Mouse (Mus musculus): ENCODE measurements around the gene Casc1. TPM values are rescaled to one million over a fixed set of nuclear protein-coding genes. Genes with fewer than 3 reads are reported as not detected.

The Casc1 gene
- polyA plus RNA-seq (2017; shearing (Covaris generic)) = under 1 TPM; 0.19 to 0.57 TPM

DNA sequence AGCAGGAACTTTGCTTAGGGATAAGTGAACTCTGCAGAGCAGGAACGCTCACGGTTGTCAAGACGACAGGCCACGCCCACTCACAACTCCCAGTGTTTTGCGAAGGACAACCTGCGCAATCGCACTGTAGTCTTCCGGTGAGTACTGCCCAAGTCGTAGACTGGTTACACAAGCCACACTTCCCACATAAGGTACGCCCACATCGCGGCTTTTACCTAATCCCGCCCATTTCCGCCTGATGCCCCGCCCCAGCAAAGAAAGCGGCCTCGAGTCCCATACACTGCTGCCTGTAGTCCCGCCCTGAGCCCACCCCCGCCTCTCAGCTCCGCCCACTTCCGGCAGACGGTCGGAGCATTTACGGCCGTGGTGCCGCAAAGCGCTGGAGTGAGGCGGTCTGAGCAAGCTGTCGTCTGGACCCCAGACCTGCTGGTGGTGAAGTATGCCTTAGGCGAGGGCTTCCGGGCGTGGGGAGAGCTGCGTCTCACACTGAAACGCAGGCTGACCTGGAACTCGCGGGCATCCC, at the start of gene Casc1, which contains the start of gene Etfrf1:
Gene Casc1, minus strand, starts transcription at position 190 of the 523 bp plus-strand sequence.
Gene Etfrf1, plus strand, starts transcription at position 319 of the 523 bp plus-strand sequence.
- ATAC-seq = peak; percentile 94

DNA sequence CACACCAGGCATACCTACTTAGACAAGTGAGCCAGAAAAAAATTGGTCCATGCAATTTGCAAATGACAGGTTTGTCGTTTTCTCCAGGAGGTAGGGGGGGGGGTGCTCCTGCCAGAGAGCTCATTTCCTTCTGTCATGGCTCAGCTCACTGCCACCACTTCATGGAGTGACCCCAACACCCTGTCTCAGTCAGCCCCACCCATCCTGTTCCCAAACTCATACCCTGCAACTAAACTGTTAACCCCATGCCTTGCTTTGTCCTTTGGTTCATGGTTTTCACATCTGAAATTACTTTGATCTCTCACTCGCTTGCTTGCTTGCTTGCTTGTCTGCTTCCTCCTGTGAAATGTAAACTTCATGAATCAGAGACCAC, 45.9 kb upstream of the Casc1 start:
- no peak for ATAC-seq

DNA sequence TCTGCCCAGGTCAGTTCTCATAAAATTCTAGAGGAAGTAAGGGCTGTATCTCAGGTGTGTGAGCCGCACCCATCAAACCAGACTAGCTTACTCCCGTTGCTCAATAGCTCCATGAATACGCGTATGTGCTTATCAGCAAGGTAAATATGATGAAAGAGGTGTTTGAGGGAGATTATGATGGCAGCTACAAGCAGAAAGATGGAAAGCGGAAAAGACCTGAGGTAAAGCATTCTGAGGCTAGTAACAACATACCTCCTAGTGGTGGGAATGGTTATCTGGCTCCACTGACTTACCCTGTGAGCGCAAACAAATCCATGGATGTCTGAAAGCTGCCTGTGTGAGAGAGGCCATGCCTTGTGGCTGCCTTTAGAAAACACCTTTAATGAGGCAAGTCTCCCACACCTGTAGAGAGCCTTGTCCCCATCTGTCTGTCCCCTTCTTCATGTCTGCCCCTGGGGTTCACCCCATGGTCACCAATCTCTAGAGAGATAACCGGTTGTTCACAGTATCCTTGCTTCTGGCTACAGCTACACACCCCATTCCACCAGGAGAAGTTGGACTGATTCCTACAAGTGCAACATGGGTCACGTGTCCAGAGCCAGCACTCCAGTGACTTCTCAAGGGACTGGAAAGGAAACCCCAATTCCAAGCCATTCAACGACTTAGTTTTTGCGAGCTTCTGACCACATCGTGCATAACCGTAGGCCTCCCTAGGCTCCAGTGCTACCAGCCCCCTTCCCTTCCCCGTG, 45.3 kb upstream of the Casc1 start:
- no peak for ATAC-seq

DNA sequence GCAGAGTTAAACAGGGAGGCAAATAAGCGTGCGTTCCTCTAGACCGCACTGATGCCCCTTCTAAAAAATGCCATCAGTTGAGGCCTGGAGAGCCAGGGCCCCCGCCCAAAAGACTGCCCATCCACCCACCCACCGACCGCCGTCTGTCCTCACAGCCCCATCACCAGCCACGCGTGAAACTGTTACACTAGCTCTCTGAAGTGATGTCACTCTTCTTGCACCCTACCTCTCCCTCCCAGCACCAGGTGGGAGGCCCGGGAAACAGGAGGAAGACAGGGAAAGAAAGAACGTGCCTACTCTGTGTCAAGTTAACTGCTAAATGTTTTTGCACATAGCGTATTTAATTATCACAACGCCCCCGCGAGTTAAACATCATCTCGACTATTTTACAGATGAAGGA, 40.0 kb upstream of the Casc1 start:
- ATAC-seq = no peak

DNA sequence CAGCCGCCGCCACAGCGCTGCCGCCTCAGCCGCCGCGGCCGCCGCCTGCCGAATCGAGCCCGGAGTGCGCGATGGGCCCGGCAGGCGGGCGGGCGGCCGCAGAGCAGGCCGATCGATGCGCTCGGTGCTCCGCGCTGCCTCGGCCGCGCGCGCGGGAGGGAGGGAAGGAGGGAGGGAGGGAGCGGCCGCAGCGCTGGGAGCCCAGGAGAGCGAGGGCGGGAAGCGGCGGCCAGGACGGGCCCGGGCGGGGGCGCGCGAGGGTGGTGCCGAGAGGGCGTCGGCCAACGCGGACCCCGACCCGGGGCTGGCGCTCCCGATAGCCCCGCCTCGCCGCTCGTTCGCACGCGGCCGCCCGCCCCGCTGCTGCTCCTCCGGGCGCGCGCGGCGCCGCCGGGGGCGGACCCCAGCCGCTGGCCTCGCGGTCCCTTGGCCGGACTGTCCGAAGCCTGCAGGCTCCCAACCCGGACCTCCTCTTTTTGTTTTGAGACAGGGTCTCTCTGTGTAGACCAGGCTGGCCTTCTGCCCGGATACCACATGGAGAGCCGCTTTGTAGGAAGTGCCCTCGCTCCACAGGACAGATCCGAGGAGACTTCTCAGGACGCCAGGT, 39.5 kb upstream of the Casc1 start, which contains the start of gene Kras:
Gene Kras, minus strand, starts transcription at position 55 of the 607 bp plus-strand sequence.
- ATAC-seq = peak; percentile 65

DNA sequence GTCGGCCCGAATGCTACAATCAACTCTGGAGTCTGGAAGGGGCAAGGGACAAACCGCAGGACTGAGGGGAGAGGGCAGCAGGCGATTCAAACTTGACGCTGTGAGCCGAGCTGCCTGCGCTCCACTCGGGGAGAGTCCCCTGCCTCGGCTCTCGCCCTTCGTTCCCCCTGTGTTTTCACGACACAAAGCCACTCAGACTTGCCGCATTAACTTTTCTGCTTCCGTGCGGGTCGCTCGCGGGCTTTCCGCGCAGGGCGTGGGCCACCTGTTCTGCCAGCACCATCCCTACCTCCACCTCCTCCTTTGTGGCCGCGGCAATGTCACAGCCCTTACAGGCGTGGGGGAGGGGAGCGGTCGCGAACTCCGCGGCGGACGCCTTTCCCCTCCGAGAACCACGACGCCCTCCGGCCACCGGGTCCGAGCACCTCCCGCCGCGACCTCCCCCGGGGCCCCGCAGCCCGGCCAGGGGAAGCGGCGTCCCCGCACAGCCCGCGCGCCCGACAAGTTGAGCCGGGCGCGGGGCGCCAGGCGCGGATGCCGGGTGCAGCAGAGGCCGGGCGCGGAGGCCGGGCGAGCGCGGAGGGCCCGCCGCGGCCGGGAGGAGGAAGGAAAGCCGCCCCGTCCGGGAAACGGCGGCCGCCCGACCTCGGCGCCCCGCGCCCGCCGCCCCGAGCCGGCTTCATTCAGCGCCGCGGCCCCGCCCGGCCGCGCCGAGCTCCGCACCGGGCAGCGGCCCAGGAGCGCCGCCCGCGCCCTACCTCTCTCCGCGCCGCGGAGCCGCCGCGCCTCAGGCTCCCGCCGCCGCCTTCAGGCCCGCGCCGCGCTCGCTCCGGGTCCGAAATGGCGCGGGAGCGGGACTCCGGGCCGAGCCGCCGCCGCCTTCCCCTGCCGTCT, 38.7 kb upstream of the Casc1 start:
- peak; percentile 70 for ATAC-seq

DNA sequence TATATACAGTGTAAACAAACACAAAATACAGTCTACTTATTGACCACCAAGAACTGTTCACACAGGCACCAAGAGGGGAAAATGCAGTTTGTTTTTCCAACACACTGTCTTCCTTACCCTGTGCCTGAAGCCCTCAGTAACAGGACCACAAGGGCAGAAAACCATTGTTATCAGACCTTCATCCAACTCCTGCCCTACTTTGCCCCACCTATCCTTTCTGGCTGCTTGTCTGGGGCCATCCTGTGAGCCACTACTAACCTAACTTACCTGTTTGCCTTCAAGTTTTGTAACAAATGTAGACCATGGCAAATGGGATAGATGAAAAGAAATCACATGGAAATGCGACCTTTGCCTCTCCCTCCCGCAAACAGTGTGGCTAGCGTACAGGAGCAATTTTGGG, 37.1 kb upstream of the Casc1 start:
- no peak for ATAC-seq

DNA sequence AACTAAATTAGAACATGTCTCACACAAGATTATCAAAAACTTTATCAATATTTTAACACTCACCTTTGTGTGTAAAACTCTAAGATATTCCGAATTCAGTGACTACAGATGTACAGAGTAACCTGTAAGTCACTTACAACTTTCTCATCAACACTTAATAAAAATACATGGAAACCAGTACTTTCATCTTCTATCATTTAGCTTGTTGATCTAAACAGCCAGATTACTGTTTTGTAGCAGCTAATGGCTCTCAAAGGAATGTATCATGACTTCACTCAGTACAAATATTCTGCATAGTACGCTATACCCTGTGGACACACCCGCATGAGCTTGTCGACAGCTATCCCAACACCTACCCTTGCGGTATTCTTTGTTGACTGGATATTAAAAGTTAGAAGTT, 36.0 kb upstream of the Casc1 start:
- no peak for ATAC-seq

DNA sequence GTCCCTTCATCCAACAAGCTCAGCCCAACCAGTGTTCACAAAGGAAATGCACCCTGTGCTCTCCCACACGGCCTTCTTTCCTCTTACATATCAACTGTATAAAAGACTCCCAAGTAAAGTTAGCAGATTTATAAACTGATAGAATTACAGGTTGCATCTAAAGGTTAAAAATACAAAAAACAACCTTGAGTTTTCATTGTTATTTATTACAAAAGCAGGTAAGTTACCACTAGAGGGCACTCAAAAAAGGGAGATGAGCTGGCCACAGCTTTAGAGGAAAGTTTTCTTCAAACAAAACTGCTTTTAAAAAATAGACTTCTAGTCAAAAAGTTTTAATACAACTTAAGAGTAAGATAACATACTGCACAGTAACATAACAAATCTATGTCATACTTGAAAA, 31.7 kb upstream of the Casc1 start:
- peak; percentile 29 for ATAC-seq

DNA sequence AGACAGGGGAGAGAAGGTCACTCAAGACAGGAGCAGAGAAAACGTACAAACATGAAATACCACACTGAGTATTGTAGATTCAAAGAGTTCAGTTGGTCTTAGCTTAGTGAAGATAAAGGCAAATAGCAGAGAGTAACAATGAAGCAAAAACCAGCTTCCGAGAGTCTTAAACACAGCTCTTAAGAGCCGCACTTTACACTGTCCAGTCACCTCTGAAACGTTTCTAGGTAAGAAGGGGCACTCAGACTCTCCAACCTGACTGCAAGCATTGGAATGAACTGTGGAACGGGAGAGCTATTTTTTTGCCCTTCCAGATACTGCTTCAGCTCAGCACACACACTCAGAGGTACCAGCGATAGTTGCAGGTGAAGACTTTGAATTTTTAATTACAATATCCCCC, 29.5 kb upstream of the Casc1 start:
- ATAC-seq = no peak

DNA sequence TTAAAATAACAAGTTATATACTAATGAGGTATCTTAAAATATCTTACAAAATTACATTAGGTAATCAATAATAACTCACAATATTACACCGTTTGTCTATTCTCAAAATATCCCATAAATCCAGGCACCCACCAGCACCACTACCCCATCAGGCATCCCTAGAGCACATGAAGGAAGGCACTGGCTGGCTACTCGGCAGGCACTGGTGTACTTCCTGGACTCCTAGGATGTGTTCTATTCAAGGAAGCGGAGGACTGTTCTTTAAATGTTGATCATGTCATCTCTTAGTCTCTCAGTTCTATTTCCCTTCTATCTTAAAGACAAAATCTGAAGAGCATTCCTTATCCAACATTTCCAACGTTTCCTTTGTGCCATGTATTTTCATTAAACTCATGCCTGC, 26.3 kb upstream of the Casc1 start:
- ATAC-seq = no peak

DNA sequence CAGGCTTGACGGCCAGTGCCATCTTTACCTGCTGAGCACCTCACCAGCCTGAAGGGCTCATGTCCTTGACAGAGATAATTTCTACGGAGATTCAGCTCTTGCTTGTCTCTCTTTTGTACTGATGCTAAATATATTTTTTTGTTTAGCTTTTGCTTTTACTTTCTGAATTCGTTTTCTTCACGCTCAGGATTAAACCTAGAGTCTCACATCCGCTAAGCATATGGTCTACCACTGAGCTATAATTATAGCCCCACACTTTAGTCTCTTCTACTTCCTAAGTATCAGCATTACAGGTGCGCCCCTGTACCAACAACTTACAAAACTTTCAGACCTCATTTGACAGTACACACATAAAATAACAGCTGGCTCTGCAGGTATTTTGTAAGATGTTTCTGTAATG, 24.6 kb upstream of the Casc1 start:
- ATAC-seq = peak; percentile 39

DNA sequence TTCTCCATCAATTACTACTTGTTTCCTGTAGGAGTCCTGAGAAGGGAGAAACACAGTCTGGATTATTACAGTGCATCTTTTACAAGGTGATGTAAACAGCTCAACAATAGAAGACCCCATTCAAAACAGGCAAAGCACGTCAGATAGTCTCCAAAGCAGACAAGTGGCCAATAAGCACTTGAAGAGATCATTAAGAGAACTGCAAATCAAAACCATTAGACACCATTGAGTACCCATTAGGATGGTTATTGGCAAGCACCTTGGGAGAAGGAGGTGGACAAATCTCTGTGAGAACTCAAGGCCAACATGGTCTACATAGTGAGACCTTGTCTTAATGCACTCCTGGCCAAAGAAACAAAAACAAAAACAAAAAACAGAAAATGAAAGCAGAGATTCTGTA, 23.6 kb upstream of the Casc1 start:
- ATAC-seq = no peak

DNA sequence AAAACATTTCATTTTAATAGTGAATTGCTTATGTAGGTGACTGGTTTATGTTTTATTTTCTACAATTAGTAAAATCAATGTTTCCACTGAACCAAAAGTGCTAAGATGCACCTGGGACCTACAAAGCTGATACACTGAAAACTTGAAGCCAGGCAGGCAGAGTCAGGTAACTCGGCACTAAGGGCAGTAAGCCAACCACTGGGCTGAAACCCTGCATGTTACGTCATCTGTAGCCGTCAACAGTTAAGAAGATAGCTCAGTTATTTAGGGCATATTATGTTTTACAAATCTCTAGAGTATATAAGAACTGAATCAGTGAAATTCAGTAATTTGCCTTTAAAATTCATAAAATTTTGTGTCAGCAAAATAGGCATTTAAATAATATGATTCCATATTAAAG, 15.5 kb upstream of the Casc1 start:
- no peak for ATAC-seq

DNA sequence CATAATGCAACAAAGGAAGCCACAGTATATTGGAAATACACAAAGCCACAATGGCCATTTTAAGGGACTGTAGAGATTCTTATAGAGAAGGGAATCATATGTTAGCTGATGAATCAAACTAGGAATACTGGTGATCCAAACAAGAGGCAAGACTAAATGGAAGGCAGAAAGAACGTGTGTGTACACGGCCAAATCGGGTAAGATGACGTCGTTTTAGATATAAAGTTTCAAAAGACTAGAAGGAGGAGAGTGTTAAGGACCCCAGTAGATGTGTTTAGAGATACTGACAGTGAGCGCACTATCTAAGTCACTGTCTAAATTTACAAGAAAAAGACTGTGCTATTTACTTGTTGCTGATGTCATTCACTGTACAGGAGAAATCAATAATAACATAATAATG, 13.4 kb upstream of the Casc1 start:
- ATAC-seq = no peak

DNA sequence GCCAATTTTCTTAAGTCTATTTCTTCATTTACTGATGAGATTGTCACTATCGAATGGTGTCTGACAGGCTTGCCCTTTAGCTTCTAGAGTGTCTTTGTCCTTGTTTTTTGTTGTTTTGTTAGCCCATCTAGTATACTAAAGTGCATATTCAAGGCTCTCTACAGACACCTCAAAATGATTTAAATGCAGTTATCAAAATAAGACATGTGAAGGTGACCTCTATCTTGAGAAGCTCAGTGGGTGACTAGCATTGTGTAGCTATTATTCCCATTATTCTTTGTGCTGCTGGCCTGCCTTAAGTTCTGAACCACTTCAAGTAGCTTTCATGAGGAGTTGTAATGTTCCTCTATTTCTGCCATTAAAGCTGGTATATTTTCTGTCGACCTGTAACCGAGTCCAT, 5.0 kb upstream of the Casc1 start:
- ATAC-seq = no peak

DNA sequence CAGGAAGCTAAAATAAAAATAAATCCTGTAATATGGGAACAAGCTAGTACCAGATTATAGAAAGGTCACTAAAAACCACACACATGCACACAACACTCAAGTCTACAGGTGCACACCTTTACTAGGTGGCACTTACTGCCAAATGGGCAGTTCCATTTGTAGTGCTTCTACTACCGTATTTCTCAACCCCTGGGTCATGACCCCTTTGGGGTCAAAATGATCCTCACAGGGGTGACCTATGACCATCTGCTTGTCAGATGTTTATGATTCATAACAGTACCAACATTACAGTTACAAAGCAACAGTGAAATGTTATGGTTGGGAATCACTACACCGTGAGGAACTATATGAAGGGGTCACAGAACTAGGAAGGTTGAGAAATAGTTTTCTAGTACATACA, 3.1 kb upstream of the Casc1 start:
- ATAC-seq = no peak

DNA sequence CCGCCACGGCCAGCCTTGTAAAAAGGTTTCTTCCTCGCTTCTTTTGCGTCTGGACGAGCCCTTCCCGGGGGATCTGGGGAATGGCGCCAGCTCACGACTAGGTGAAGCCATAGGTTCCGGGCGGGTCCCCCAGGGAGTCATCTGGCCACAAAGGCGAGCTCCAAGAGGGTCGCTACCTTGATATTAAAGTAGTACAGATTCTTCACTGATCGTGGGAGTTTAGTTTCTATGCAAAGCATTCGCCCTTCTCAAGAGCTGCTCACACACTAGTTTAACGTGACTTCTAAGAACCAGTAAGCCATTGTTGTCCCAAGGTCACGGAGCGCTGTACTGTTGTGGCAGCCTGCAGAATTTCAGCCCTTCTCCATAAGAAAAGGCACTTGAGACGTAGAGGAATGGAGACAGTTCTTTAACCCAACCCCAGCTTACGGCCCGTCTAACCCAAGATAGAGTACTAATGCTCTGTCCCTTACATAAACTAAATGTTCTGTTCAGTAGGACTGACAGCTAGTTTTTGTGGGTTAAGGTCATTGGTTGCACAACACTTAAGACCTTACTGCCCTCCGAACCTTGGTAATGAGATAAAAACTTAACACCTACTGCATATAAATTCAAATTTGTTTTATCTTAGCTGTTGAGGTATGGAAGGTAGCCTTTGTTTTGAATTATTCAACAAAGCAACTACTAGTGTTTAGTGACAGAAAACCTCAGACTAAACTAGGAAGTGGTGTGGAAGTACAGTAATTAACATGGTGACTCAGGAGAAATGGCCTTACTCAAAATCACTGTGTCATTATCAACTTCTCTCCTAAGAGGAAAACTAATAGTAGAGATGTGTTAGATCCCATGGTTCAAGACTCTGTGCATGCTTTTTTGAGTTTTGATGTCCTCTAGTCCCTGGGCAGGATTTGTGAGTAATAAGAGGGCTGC, 836 bp upstream of the Casc1 start:
- peak; percentile 5 for ATAC-seq

DNA sequence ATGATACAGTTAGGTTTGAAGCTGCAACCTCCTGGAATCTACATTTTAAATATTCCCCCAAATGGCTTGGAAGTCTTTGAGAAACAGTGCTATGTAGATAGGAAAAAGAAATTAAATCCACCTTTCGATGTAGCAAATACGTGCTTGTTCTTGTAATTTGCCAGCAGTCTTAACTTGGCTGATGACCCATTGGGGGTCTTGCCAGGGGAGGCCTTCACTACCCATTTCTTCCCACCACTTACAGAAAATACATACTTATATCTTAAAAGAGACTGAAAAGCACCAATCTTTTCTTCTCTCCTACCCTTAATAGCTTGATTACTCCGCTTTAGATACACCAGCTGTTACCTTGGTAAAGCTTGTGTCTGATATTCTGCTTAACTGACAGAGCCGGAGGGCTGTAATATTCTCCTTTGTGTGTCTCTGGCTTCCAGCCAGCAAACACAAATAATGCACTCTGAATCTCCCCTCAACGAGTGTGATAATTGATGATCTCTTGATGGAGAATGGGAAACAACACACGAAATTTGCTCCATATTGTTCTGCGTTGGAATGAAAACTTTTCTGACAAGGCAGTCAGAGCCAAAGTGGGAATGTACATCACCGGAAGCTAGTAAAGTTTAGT, 637 bp downstream of the Casc1 start:
- ATAC-seq = no peak

DNA sequence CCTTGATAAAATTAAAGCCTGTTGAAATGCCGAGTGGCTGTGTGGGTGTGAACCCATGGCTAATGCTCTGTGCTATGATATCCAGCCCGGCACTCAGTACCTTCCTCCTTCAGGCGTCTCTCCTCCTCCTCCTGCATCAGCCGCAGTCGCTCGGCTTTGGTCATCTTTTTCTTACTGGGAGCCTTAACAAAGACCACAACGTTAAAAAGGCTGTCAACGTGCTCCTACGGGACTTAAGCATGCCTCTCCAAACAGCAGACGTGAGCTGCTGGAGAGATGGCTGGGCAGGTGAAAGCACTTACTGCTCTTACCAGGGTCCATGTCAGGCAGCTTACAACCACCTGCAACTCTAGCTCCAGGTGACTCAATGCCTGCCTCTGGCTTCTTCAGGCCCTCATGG, 5.7 kb downstream of the Casc1 start:
- ATAC-seq = no peak

DNA sequence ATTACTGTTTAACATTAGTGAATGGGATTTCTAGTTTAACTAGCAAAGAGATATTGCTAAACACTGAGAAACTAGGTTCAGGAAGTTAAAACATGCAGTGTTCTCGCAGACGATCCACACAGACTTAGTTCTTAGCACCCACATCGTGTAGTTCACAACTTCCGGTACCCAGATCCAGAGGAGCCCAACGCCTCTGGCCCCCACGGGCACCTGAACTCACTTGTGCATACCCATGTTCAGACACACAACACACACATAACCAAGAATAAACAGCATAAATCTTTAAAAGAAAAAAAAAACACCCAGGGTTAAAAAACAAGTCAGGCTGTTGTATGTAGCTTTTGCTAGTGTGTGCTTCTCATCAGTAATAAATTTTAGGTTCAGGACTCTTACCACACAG, 6.4 kb downstream of the Casc1 start:
- ATAC-seq = no peak

Data from activated CD4-positive, CD25-positive, alpha-beta regulatory T cell, adult 4 months (primary cell).